Mouse (Mus musculus): Measurements from ENCODE around the gene Rgs3.

Gene Rgs3

GRCm38 (mm10) chr4:62605856-62606541 is 46.4 kb downstream of the Rgs3 start:
- no peak for DNase-seq (ENCODE audit: low spot score in 2 of 2)

- DNase-seq (ENCODE audit: low spot score in 2 of 2) = no peak
Measured at GRCm38 (mm10) chr4:62606542-62606882, 46.9 kb downstream of the Rgs3 start.

- DNase-seq (ENCODE audit: low spot score in 2 of 2) = no peak
Measured at GRCm38 (mm10) chr4:62606905-62607304, 47.3 kb downstream of the Rgs3 start.

- no peak for DNase-seq (ENCODE audit: low spot score in 2 of 2)
Measured at GRCm38 (mm10) chr4:62607345-62607744, 47.7 kb downstream of the Rgs3 start.

GRCm38 (mm10) chr4:62607805-62608204 is 48.2 kb downstream of the Rgs3 start:
- DNase-seq (ENCODE audit: low spot score in 2 of 2) = no peak

- no peak for DNase-seq (ENCODE audit: low spot score in 2 of 2)
Measured at GRCm38 (mm10) chr4:62609333-62609732, 49.7 kb downstream of the Rgs3 start.

- DNase-seq (ENCODE audit: low spot score in 2 of 2) = no peak
Measured at GRCm38 (mm10) chr4:62610142-62610675, 50.6 kb downstream of the Rgs3 start.

- DNase-seq (ENCODE audit: low spot score in 2 of 2) = no peak
Measured at GRCm38 (mm10) chr4:62612601-62613501, 53.2 kb downstream of the Rgs3 start.

- no peak for DNase-seq (ENCODE audit: low spot score in 2 of 2)
Measured at GRCm38 (mm10) chr4:62613646-62614365, 54.2 kb downstream of the Rgs3 start.

GRCm38 (mm10) chr4:62617856-62618440 is 58.3 kb downstream of the Rgs3 start:
- DNase-seq (ENCODE audit: low spot score in 2 of 2) = no peak

GRCm38 (mm10) chr4:62619232-62619964 is 59.8 kb downstream of the Rgs3 start:
- DNase-seq (ENCODE audit: low spot score in 2 of 2) = peak in 1 of 2 experiments; percentile 35

GRCm38 (mm10) chr4:62619965-62620244 is 60.3 kb downstream of the Rgs3 start:
- DNase-seq (ENCODE audit: low spot score in 2 of 2) = no peak

GRCm38 (mm10) chr4:62621151-62621550 is 61.5 kb downstream of the Rgs3 start:
- DNase-seq (ENCODE audit: low spot score in 2 of 2) = no peak

- DNase-seq (ENCODE audit: low spot score in 2 of 2) = no peak
Measured at GRCm38 (mm10) chr4:62621880-62622675, 62.4 kb downstream of the Rgs3 start.

GRCm38 (mm10) chr4:62623251-62624015 is 63.8 kb downstream of the Rgs3 start:
- DNase-seq (ENCODE audit: low spot score in 2 of 2) = no peak

- no peak for DNase-seq (ENCODE audit: low spot score in 2 of 2)
Measured at GRCm38 (mm10) chr4:62624679-62625450, 65.2 kb downstream of the Rgs3 start.

GRCm38 (mm10) chr4:62625451-62626061 is 65.9 kb downstream of the Rgs3 start:
- no peak for DNase-seq (ENCODE audit: low spot score in 2 of 2)

- DNase-seq (ENCODE audit: low spot score in 2 of 2) = no peak
Measured at GRCm38 (mm10) chr4:62626228-62627026, 66.8 kb downstream of the Rgs3 start.
